Mouse (Mus musculus) lung, adult 2 months (tissue): ENCODE measurements around the gene Smg9.

Source experiments
- CTCF ChIP-seq: fragments of 200-500 bp; IDR thresholded peaks from 2 replicates; pipeline ENCODE4 v1.5.1; 2011; ENCODE audit warnings: mild to moderate bottlenecking, low read length, control low read depth; ENCODE audit not compliant: insufficient read depth
- POLR2A ChIP-seq: fragments of 200-500 bp; IDR thresholded peaks from 2 replicates; pipeline ENCODE4 v1.6.1; 2011; ENCODE audit warnings: low read depth, mild to moderate bottlenecking, control low read depth, low read length, borderline replicate concordance; ENCODE audit errors: extremely low read depth

DNA sequence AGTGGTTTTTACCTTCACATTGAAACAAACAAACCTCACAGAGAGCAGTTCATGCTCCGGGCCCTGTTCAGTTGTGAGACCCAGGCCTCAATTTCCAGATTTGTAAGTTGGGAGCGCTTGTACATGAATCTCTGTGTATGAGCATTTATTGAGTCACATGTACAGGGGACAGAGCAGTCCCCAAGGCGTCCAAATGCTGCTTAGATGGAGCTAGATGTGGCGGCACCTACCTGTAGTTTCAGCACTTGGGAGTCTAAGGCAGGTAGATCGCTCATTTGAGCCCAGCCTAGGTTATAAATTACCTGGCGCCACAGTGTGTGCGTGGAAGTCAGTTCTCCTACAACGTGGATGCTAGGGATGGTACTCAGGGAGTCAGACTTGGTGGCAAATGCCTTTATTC lies 23.0 kb upstream of the Smg9 start:
- TF ChIP-seq POLR2A: no peak
- no peak for TF ChIP-seq CTCF
